Mouse (Mus musculus) layer of hippocampus, postnatal 36 days (tissue): ENCODE measurements at regions not wholly inside any gene's neighbourhood (a gene's known extent, or its start where the extent isn't known, plus 50 kb on each side); places are given as distances from the start of the nearest gene placed in this dataset.

Source experiments
- microRNA-seq, 2 experiments: library from miRNA; unstranded; fragments of <30 nt; microRNA quantifications; one replicate each; pipeline ENCODE4 v1.2.0; 2021

Small RNA genes in the stretch of these regions (microRNA-seq; reads per million reads assigned to microRNA genes)
- gene Gm23263 (0 reads per million in 2 experiments), gene Gm25399 (0 reads per million in 2 experiments)
